Mouse (Mus musculus): ENCODE measurements around the gene Cntn6. TPM values are rescaled to one million over a fixed set of nuclear protein-coding genes. Genes with fewer than 3 reads are reported as not detected.

The Cntn6 gene
- total RNA-seq, 2 experiments from 2014 or later: 49.9 to 68.5 TPM

- DNase-seq: no peak
Observed at GRCm38 (mm10) chr6:104738999-104739398, 246.4 kb downstream of the Cntn6 start.

DNA sequence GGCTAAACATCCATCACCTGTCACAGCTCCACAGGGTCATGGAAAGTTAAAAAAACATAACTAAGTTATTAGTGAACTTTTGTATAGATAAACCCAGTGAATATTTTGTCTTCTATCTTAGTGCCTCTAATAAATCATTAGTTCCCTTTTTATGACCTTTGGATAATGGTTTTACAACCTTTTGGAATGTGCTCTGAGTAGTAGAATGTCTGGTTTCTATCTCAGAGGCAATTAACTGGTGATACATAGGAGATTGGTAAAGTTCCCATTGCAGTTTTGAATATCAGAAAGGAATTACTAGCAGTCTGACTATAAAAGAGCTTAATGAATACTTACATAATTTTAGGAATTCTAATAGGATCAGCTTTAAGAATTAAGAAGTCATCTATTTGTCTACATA is 265.5 kb downstream of the Cntn6 start:
- intact Hi-C loops (cut with DNase I): no loop called here
- DNase-seq: no peak

More at GRCm38 (mm10) chr6:104738999-104739398, 246.4 kb downstream of the Cntn6 start:
- intact Hi-C loops (cut with DNase I): no loop called here

DNA sequence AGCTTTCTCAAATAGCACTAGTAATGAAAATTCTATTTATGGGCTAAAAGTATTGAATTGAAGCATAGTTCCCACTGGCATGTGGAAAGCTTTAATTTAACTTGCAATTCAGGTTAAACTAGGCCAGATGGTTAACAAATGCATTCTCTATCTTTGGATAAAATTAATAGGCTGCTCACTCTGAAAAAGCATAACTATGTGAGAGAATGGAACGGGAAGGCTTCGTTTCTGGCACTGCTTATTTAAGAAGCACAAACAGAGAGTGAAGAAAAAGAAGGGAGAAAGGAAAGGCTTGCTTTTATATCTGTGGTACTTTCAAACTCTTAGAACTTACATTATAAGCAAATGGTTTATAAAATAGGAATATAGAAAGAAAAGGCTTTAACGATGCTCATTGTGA is 268.6 kb downstream of the Cntn6 start:
- intact Hi-C loops (cut with DNase I): no loop called here
- no peak for DNase-seq

DNA sequence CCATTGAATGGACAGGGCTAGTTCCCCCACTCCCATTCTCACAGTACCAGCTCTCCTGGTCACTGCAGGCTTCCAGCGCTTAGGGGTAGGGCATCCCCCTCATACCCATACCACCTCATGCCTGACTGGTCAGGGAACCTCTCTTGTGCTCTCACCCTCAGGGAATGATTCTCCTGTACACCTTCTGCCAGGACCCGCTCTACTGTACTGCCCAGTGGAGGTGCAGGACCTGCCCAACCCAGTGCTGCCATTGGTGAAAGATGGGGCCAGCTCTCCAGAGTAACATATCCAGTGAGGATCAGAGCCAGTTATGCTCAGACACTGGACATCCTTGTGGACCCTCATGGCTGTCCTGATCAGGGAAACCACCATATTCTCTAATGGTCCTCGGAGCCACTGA is 291.3 kb downstream of the Cntn6 start:
- intact Hi-C loops (cut with DNase I): no loop called here
- no peak for DNase-seq

- intact Hi-C loops (cut with DNase I): no loop called here
Observed at GRCm38 (mm10) chr6:104787502-104787901, 294.9 kb downstream of the Cntn6 start.

DNA sequence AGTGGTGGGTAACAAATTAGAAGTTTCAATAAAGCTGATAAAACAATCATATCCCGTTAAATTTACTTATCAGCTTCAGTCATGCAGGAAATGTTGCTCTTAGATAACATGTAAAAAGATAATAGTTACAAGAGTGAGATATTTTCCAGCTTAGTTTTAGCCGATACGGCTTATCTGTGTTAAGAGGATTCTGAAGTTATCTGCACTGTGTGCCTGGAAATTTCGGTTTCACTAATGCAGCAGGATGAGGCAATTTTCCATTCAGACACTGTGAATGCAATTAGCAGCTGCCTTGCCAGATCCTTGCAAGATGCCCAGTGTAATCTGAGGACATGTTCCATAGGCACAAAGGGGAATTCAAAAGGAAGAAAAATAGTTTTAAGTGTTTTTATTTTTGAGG is 315.9 kb downstream of the Cntn6 start:
- no peak for DNase-seq
- intact Hi-C loops (cut with DNase I): no loop called here

More at GRCm38 (mm10) chr6:104787502-104787901, 294.9 kb downstream of the Cntn6 start:
- no peak for DNase-seq

- DNase-seq: no peak
- intact Hi-C loops (cut with DNase I): no loop called here
Observed at GRCm38 (mm10) chr6:104815610-104816009, 323.0 kb downstream of the Cntn6 start.

- intact Hi-C loops (cut with DNase I): no loop called here
- no peak for DNase-seq
Observed at GRCm38 (mm10) chr6:104879711-104880110, 387.1 kb downstream of the Cntn6 start.

- intact Hi-C loops (cut with DNase I): no loop called here
- no peak for DNase-seq
Observed at GRCm38 (mm10) chr6:104884021-104884420, 391.4 kb downstream of the Cntn6 start.

GRCm38 (mm10) chr6:104885829-104886228 is 393.2 kb downstream of the Cntn6 start:
- no peak for DNase-seq
- intact Hi-C loops (cut with DNase I): no loop called here

DNA sequence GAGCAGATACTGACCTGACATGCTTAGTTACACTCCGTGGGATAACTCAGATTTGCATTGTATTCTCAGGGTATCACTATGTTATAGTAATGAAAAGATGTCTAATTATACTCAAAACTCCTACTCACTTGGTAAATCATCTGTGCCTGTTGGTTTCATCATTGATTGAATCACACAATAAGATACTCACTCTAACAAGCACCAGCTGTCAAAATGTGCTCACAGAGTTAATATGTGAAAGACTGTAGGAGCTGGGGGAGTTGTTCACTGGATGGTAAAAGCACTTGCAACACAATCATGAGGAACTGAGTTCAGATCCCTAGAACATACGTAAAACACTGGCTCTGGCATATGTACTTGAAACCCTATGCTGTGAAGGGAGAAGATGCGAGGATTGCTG is 398.5 kb downstream of the Cntn6 start:
- intact Hi-C loops (cut with DNase I): no loop called here
- no peak for DNase-seq

Data from left cerebral cortex, postnatal 4 days (tissue).